Mouse (Mus musculus): ENCODE measurements around the gene Cacng3.
A peak's percentile ranks its signal among the peaks of the same experiment; 100 is the strongest.

Cacng3 gene

DNA sequence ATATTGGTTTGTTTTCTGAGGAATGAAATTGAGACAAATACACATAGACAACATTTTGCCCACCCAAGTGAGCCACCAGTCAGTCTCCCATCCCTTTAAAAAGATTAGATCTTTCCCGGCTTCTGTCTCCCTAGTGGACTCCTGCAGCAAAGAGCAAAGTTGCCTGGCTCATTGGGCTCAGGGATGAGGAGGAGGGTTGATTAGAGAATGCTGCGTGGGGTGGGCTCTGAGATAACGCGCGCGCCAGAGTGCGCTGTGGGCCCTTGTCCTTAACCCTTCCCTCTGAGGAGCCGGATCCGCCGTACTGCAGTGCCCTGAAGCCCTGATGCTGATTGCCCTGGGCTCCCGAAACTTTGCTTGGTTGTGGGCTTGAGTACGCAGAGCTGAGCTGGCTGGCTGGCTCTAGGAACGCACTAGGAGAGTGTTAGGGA lies at the start of gene Cacng3:
Gene Cacng3, plus strand, starts transcription at position 51 of the 431 bp plus-strand sequence.
- no peak for DNase-seq (ENCODE audit: low spot score)

DNA sequence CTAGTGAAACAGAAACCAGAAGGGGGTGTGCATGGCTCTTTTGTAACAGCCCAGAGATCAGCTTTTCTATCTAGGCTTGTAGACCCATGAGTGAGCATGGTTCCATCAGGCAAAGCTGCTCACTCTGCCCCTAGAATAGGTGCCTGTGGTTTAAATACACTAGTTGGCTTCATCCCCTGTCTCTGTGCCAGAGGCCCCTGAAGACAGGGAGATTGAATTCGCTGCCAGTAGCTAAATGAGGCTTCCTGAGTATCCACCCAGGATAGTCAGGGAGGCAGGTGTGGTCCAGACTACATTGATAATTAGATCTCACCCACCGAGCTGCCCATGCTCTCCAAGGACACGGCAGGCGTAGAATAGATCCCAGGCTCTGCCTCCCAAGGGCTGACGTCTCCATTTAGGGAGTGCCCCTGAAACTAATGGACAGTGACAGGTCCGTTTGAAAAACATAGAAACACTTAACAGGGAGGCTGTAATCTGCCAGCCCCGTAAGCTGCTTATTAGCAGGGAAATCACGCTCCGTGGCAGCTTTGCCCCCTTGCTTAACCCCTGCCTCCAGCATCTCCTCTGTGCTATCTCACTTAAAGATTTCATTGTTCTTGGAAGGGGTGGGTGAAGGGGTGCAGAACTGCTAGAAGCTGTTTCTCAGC lies 48.0 kb upstream of the Cacng3 start:
- no peak for DNase-seq (ENCODE audit: low spot score)

DNA sequence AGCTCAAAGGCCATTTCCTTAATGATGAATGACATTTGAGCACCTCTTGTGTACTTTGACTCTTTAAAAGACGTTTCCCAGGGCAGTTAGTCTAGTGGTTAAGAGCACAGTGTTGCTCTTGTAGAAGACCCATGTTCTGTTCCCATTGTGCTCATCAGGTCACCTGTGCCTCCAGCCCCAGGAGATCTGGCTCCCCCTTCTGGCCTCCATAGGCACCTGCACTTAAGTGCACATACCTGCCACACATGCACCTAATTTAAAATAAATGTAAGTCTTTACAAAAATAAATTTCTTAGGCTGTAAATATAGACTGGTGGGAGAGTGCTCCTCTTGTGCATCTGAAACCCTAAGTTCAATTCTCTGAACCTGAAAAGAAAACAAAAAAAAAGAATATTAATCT lies 46.5 kb upstream of the Cacng3 start:
- DNase-seq (ENCODE audit: low spot score): no peak

DNA sequence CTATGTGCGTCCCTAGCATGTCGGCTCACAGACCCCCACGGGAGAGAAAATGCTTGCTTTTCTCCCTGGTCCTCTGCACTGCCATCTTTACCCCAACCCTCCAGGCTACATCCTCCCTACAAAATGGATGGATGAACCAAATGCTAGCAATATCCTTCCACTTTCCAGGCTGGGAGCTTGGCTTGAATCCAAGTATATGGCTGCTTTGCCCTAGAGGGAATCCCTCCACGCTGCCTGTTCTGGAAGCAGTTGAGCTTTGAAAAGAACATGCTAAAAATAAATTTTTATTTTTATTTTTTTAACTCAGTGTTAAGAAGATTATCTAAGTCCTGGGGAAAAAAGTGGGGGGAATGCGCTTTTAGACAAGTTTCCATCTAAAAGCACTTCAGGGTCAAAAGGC lies 42.2 kb upstream of the Cacng3 start:
- DNase-seq (ENCODE audit: low spot score): no peak

GRCm38 (mm10) chr7:122630386-122630785 lies 39.9 kb upstream of the Cacng3 start:
- no peak for DNase-seq (ENCODE audit: low spot score)

DNA sequence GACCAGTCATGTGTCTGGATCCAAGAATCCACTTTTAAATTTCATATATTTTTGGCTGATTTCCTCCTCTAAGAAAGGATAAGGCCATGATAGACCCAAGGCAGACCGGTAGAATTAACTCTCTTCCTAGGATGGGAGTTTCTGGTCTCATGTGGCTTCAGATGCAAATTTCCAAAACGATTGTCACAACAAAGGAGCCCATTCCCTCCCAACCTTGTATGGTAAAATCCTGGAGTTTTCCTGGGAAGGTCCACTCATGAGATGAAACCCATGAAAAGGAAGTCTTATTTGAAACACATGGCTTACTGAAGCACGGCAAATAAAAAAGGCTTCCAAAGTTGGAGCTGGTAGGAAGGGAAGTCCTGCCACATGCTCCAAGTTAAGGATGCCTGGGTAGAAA lies 39.1 kb upstream of the Cacng3 start:
- no peak for DNase-seq (ENCODE audit: low spot score)

DNA sequence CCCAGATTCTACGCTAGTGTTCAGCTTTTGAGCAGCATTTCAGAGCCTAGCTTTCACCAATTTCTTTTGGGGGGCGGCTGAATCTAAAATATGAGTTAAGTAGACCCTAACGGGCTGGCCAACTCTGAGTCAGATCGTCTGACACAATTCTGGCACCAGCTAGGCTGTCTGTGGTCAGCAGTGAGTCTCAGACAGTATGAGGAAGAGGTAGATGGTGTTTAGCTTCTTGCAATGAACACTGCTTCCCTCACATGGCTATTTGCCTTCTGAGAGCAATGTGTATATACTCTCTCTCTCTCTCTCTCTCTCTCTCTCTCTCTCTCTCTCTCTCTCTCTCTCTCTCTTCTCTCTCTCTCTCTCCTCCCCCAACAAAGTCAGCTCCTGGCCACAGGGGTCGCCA lies 37.3 kb upstream of the Cacng3 start:
- no peak for DNase-seq (ENCODE audit: low spot score)

GRCm38 (mm10) chr7:122633463-122633862 lies 36.8 kb upstream of the Cacng3 start:
- no peak for DNase-seq (ENCODE audit: low spot score)

GRCm38 (mm10) chr7:122643676-122644075 lies 26.6 kb upstream of the Cacng3 start:
- DNase-seq (ENCODE audit: low spot score): no peak

DNA sequence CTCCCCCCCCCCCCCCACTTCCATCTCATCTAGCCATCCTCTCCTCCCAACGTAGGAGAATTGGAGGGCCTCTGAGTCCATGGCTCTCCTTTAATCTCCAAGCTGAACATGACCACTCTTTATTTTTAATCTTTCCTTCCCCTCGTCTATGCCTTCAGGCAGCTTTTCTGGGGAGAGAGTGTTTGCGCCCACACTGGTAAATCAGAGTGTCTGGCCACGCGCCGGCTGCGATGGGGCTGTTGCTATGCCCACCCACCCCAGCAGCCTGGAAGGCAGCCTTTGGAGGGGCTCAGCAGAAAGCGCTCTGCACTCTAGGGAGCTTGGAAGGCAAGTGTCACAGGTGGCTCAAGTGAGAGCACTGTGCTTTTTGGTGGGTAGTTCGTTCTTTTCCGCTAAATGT lies 21.0 kb upstream of the Cacng3 start:
- DNase-seq (ENCODE audit: low spot score): no peak

DNA sequence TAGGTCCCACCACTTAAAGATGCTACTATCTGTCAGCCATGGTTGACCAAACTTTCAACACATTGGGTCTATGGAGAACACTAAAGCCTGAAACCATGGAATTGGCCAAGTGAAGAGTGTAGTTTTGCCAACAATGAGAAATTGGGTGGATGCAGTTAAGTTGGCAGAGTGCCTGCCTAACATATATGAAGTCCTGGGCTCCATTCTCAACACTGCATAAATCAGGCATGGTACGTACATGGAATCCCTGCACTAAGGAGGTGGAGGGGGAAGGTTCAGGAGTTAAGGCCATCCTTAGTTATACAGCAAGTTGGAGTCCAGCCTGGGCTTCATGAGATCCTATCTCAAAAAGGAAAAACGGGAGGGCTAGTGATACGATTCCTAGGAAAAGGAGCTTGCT lies 17.8 kb upstream of the Cacng3 start:
- no peak for DNase-seq (ENCODE audit: low spot score)

DNA sequence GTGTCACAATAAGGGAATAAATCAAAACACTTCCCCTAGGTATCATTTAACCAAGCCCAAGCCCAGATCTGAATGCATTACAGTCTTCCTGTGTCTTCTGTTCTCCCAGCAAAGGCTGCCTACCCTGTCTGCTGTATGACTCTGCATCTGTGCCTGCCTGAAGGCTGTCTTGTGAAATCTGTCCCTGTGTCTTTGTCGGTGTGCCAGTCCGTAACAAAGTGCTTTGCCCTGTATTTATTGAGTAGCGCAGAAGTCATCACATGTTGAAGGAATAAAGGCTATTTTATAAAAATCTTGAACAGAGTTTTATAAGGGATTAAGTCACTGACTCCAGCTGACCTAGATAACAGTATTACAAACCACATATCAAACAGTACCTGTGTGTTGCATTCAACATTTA lies 13.6 kb upstream of the Cacng3 start:
- no peak for DNase-seq (ENCODE audit: low spot score)

GRCm38 (mm10) chr7:122657423-122658126 lies 12.7 kb upstream of the Cacng3 start:
- no peak for DNase-seq (ENCODE audit: low spot score)

- DNase-seq (ENCODE audit: low spot score): no peak
Measured at GRCm38 (mm10) chr7:122665311-122666049, 4.8 kb upstream of the Cacng3 start.

DNA sequence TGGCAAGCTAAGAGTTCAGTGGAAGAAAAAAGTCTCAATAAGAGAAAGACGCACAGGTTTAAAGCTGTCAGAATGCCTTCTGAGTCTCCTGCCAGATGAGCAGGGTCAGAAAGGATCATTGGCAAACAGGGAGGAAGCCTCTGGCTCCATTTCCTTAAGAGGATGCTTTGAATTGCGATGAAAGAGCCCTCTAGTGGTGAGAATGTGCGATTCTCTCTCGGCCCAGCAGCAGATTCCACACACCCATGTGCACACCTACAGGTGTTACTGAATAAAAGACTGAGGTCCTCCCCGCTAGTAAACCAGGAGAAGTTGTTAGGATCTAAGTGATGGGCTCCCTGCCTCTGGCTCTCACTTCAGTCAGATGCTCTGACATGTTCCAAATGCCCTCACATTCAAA lies 2.4 kb upstream of the Cacng3 start:
- peak; percentile 4 for DNase-seq (ENCODE audit: low spot score)

DNA sequence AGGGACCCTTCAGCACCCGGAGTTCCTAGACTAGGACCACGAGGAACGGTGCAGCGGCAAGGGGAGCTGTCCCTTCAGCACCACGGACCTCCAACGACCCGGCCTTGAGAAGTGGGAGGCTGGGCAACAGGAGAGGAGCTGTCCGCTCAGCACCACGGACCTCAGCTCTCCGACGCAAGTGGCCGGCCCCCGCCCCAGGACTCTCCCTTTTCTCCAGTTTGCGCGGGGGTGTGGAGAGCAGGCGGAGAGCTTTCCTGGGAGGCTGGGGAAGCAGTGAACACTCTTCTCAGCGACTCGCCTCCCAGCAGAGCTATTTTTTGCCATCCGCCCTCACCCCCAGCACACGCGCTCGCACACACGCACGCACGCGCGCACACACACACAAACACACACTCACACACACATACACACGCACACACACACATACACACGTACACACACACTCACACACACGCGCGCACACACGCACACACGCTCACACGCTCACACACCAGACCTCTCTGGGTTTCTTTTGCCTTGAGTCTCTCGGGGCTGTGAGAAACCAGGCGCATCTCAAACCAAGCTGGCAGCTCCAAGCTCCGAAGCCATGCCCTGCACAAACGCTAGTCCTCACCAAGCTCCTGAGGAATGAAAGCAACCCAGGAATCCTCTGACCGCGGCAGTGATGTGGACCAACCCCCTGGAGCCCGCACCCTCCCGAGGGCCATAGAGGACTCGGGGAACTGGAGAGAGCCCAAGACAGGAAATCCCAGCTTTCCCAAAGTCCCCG lies 765 bp downstream of the Cacng3 start:
- peak; percentile 82 for DNase-seq (ENCODE audit: low spot score)

- DNase-seq (ENCODE audit: low spot score): no peak
Measured at GRCm38 (mm10) chr7:122672981-122673380, 2.7 kb downstream of the Cacng3 start.

- no peak for DNase-seq (ENCODE audit: low spot score)
Measured at GRCm38 (mm10) chr7:122675207-122675606, 4.9 kb downstream of the Cacng3 start.

GRCm38 (mm10) chr7:122701751-122702150 lies 31.5 kb downstream of the Cacng3 start:
- DNase-seq (ENCODE audit: low spot score): no peak

- no peak for DNase-seq (ENCODE audit: low spot score)
Measured at GRCm38 (mm10) chr7:122702443-122702842, 32.2 kb downstream of the Cacng3 start.

GRCm38 (mm10) chr7:122706736-122707135 lies 36.4 kb downstream of the Cacng3 start:
- no peak for DNase-seq (ENCODE audit: low spot score)

- DNase-seq (ENCODE audit: low spot score): no peak
Measured at GRCm38 (mm10) chr7:122716299-122716698, 46.0 kb downstream of the Cacng3 start.

All from urinary bladder, postnatal 25 days (tissue).